Mouse (Mus musculus) kidney, embryonic 14.5 days (tissue): ENCODE results near the gene Chpt1. TPM values are rescaled to one million over a fixed set of nuclear protein-coding genes. Genes with fewer than 3 reads are reported as not detected.

ENCODE experiments used
- ATAC-seq: fragments of 200-750 bp; cut with Nextera tagmentation; 2 replicates; pipeline ENCODE4 v1.8.0; 2017; ENCODE audit warnings: moderate number of reproducible peaks, mild to moderate bottlenecking, moderate TSS enrichment, moderate library complexity; ENCODE audit not compliant: low FRiP score, low TSS enrichment
- H3K27ac ChIP-seq: fragments of 300-500 bp; sonication (generic); 2 replicates; pipeline ENCODE4 v1.5.1; 2014; ENCODE audit warnings: low read depth, mild to moderate bottlenecking, low read length, moderate library complexity, mixed read lengths
- H3K27me3 ChIP-seq: fragments of 300-500 bp; sonication (generic); 2 replicates; pipeline ENCODE4 v1.6.1; 2014; ENCODE audit warnings: mild to moderate bottlenecking, low read length; ENCODE audit not compliant: control insufficient read depth, insufficient read depth
- H3K36me3 ChIP-seq: fragments of 300-500 bp; sonication (generic); 2 replicates; pipeline ENCODE4 v1.6.1; 2014; ENCODE audit warnings: low read length, mixed read lengths; ENCODE audit not compliant: control insufficient read depth, insufficient read depth
- H3K4me1 ChIP-seq: fragments of 300-500 bp; sonication (generic); 2 replicates; pipeline ENCODE4 v1.6.1; 2014; ENCODE audit warnings: low read length, mixed read lengths; ENCODE audit not compliant: control insufficient read depth, insufficient read depth
- H3K4me2 ChIP-seq: fragments of 300-500 bp; sonication (generic); replicated peaks from 2 replicates; pipeline ENCODE4 v1.6.1; 2014; ENCODE audit warnings: low read depth, mild to moderate bottlenecking, low read length
- H3K4me3 ChIP-seq: fragments of 300-500 bp; sonication (generic); 2 replicates; pipeline ENCODE4 v1.5.1; 2014; ENCODE audit warnings: mild to moderate bottlenecking, low read length
- H3K9ac ChIP-seq: fragments of 300-500 bp; sonication (generic); 2 replicates; pipeline ENCODE4 v1.6.1; 2014; ENCODE audit warnings: low read depth, mild to moderate bottlenecking, low read length, moderate library complexity
- H3K9me3 ChIP-seq: fragments of 300-500 bp; sonication (generic); 2 replicates; pipeline ENCODE4 v1.6.1; 2016; ENCODE audit warnings: low read length; ENCODE audit not compliant: control insufficient read depth
- whole genome bisulfite sequencing: fragments of 180-500 bp; shearing (Covaris S2); extraction: QIAGEN DNeasy Blood & Tissue Kit; methylation state at CpG from one replicate; pipeline ENCODE4 v1.1.7; 2014; 5-methylcytosine and 5-hydroxymethylcytosine counted together
- polyA plus RNA-seq: library from polyadenylated mRNA; unstranded; fragments of >200 nt; fragmentation: Nextera tagmentation; extraction: Ambion mirVana; gene quantifications from 2 replicates; pipeline ENCODE4 v1.2.1, GENCODE M21; 2014

Chpt1 gene
- polyA plus RNA-seq, 1 experiment from 2014 or later, result 35.8 TPM

- Histone ChIP-seq H3K9ac (no peak overlapping the region), H3K36me3 (no peaks in the 10 kb centered on the region), H3K4me1 (no peaks in the 10 kb centered on the region), H3K4me2 (no peak overlapping the region), H3K27me3 (no peaks in the 10 kb centered on the region), H3K27ac (no peak overlapping the region), H3K9me3 (no peaks in the 10 kb centered on the region), H3K4me3 (no peak overlapping the region)
- no peak for ATAC-seq
- WGBS, result 58% methylated on average over 6 of the region's 6 CpGs
These were observed 99.7 kb downstream of the Chpt1 start for GRCm38 (mm10) chr10:88404220-88404619.

DNA sequence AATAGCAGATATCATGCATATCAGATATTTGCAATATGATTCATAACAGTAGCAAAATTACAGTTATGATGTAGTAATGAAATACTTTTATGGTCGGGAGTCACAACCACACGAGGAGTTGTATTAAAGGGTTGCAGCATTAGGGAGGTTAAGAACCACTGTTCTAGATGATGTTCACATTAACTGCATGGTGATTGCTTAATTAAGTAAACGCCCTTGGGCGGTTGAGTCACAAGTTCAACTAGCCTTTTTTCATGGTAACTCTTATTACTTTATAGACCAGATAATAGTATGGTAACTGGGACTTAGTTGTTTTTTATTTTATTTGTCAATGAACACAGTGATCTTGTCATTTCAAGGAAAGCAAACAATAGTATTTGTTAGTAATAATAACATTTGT, 100.9 kb downstream of the Chpt1 start:
- H3K4me2 ChIP-seq, result no peak overlapping the region
- H3K27me3 ChIP-seq, result no peaks in the 10 kb centered on the region
- 91% methylated on average over 4 of the region's 4 CpGs for WGBS
- H3K9ac ChIP-seq, result no peak overlapping the region
- ATAC-seq, result no peak
- no peaks in the 10 kb centered on the region for H3K9me3 ChIP-seq
- H3K4me3 ChIP-seq, result no peak overlapping the region
- no peak overlapping the region for H3K27ac ChIP-seq
- H3K4me1 ChIP-seq, result no peaks in the 10 kb centered on the region
- no peaks in the 10 kb centered on the region for H3K36me3 ChIP-seq

Other genes starting within 250 kb of the Chpt1 start
- gene Dram1, start 125.0 kb downstream of the Chpt1 start, polyA plus RNA-seq, result 0.99 and 1.0 TPM in 2 replicates
- gene Gnptab, start 124.9 kb downstream of the Chpt1 start, polyA plus RNA-seq, result 6.7 and 17.6 TPM in 2 replicates
- not detected in 2 replicates for gene Sycp3, start 44.5 kb downstream of the Chpt1 start, polyA plus RNA-seq
- 1.5 and 1.9 TPM in 2 replicates for gene Mybpc1, start 101.1 kb upstream of the Chpt1 start, polyA plus RNA-seq
- 0.26 and 0.43 TPM in 2 replicates for gene Spic, start 180.9 kb upstream of the Chpt1 start, polyA plus RNA-seq
- gene Arl1, start 226.8 kb upstream of the Chpt1 start, polyA plus RNA-seq, result 172 and 186 TPM in 2 replicates